Mouse (Mus musculus): ENCODE results near the gene Asb15.

Asb15 gene

DNA sequence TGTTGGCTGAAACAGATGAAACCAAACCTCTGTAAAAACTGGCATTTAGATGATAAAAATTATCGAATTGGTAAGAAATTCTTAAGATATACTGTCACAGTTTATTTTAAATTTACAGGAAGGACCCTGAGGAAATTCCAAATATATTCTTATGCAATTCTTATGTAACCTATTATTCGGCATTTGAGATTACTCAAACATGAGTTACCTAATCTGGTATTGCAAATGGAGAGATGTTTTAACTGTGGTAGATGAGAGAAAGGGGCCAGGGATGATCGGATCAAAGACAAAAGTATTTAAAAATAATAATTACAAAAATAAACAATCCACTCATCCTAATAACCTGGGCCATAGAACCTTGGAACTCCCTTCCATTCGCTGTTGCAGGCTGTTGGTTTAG is 82.4 kb downstream of the Asb15 start:
- no peak for DNase-seq

DNA sequence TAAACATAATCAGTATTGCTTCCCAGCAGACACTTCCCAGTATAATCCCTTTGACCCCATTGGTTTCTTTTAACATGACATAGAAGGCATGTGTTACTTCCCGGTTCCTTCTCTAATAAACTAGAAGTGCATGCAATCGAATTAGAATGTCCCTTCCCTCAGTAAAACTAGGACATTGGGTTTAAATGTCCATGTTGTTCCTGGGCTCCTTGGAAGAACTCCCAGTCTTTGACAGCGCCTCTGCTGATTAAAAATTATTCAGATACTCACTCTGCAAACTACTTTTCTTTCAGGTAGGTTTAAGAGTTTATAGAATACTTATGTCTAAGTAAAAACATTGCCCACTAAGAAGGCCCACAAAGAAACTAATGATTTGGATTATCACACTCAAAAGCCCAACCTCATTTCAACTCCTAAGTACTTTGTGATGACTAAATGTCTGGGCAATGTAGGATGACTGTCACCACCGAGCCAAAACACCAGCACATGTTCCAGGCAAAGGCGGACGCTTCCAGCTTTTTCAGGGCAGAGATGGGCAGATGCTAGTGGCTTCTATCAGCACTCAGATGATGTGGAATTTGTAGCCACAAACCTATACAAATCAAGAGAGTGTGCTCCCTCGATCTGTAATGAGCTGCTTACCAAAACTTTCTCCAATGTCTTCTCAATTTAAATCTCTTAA is 84.3 kb downstream of the Asb15 start:
- DNase-seq = peak; percentile 31

DNA sequence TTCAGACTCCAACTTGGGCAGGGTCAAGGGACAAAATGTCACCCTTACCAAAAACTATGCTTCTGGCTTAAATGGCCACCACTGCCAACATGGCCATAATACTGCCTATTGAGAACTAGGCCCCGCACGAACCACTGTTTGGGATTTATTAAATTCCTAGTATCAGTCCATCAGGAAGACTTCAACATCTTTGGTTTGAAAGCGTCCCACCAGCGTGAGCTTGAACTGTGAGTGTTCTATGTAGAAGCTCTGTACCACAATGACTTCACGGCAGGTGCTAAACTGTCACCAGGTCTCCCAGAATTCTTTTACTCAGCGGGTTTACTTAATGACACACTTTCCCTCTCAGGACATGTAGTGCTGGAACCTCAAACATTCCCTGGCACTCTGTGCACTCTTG is 85.4 kb downstream of the Asb15 start:
- no peak for DNase-seq

DNA sequence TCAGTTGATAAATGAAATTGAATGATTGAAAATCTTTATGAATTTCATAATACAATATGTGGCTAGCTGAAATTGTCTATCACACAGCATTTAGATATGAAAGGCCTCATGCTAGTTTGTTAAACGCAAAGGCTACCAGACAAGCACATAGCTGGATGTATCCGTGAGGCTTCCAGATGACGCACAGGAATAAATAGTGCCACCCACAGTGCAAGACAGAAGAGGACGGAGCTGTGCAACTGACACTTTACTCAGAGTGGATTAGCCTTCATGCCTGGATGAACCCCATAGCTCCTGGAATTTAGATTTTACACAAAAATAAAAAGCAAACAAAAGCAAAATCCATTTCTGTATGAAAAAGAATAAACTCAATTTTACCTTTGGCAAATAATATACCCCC is 86.0 kb downstream of the Asb15 start:
- peak; percentile 49 for DNase-seq

DNA sequence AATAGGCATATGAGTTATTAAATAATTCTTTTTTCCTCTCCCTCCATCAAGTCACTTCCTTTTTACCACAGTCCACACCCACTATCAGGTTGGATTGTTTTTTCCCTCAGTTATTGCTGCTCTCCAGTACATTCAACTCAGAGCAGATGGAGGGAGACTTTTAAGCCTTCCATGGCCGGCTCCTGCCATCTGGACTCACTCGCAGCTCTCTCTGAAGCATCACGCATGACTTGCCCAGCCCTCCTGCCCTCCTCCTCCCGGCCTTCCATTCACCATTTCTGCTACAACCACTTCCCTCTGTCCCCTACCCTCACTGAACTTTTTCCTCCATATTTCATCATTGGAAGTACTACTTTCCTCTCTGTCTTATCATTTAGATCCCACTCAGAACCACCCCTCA is 88.8 kb downstream of the Asb15 start:
- DNase-seq = no peak

DNA sequence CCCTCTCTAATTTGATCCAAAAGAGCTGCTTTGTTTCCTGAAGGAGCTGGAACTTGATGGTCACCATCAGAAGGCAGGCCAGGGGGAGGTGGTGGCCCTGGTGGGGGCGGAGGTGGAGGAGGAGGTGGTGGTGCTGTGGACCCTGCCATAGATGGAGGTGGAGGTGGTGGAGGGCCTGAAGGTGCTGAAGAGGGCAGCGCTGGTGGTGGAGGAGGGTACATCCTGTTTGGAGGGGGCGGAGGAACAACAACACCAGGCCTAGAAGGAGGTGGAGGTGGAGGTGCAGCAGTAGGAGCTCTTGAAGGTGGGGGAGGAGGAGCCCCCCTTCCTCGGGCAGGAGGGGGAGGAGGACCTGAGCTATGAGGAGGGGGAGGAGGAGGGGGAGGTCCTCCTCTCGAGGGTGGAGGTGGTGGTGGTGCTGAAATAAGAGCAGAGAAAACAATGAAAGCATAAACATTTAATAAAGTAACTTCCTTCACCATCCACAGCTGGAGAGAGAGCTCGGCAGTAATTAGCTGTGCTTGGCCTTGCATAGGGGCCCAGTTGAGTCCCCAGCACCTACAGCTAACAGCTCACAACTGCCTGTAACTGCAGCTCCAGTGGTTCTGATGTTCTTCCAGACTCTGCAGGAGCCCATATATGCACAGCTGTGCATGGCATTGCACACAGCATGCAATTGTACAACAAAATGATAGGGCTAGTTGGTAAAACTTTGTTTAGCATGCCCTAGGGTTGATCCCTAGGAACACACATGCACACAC is 91.5 kb downstream of the Asb15 start:
- no peak for DNase-seq

DNA sequence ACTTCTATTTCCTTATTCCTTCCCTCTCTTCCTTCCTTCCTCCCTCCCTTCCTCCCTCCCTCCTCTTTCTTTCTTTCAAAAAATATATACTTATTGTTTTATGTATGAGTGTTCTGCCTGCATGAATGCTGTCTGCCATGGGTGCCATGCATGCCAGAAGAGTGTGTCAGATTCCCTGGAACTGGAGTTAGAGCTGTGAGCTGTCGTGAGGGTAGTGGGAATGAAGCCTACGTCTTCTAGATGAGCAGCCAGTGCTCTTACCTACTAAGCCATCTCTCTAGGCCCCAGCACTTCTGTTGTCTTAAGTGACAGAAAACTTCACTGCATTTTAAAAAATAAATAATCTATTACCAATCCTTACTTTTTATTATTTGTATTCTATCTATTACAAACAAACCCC is 93.0 kb downstream of the Asb15 start:
- no peak for DNase-seq

DNA sequence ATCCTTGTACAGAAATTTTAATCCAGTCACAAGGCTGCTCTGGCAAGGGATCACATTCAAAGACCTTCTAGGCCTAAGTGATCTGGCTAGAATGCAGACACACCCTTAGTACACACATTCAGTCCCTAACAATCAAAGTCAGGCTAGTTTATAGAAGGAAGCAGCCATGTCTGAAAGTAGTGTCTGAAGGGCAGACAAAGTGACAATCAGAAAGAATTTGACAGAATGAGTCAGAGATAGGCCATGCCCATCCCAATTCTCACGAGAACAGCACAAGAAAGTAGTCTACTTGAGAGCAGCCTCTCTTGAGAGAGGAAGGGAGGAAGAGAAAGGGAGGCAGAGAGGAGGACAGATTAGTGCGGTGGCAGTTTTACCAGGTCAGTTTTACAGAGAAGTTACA is 94.2 kb downstream of the Asb15 start:
- DNase-seq = no peak
